Mouse (Mus musculus): Measurements from ENCODE around the gene Txndc5. TPM values are rescaled to one million over a fixed set of nuclear protein-coding genes. Genes with fewer than 3 reads are reported as not detected.

The Txndc5 gene
- polyA plus RNA-seq, 1 experiment from 2014 or later = 225 TPM

DNA sequence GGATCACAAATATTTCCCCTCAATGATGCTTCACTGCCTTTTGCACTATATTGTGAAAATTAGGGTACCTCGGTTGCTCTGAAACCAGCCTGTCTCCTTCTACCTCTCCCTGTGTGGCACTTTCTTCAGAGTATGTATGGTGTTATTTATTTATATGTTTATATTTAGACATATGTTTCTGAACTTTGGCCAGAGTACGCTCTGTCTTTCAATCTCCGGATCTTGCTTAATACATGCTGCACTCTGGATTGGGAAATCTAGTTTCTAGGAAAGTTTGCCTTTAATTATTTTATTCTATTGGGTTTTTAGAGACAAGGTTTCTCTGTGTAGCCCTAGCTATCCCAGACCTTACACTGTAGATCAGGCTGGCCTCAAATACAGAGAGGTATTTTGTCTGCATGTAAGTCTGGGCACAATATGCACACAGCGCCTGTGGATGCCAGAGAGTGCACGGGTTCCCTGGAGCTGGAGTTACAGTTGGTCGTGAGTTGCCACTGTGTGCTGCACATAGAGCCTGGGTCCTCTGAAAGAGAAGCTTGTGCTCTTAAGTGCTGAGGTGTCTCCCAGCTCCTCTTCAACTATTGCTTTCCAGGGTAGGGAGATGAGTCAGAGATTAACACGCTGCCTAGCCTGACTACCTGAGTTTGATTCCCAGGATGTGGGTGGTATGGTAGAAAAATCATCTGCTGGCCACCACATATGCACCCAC is 10.7 kb upstream of the Txndc5 start:
- Histone ChIP-seq H3K4me3 (no peak overlapping the region), H3K36me3 (no peaks in the 10 kb centered on the region), H3K27me3 (0 out of 2 replicates have a peak, but pooled peaks cover 3% of the 10 kb centered on the region), H3K27ac (no peak overlapping the region), H3K9me3 (no peaks in the 10 kb centered on the region), H3K4me1 (no peaks in the 10 kb centered on the region), H3K4me2 (no peak overlapping the region), H3K9ac (no peak overlapping the region)
- 84% methylated on average over 7 of the region's 7 CpGs for WGBS
- no peak for ATAC-seq (ENCODE audit: insufficient number of reproducible peaks, insufficient read depth, low FRiP score, low TSS enrichment, low read depth)

GRCm38 (mm10) chr13:38537521-38537920 is 8.9 kb upstream of the Txndc5 start:
- H3K27me3 ChIP-seq = peaks cover 3% of the 10 kb centered on the region; the same call in 1 of the 2 replicates
- H3K9ac ChIP-seq = no peak overlapping the region
- ATAC-seq (ENCODE audit: insufficient number of reproducible peaks, insufficient read depth, low FRiP score, low TSS enrichment, low read depth) = peak; percentile 59; the same call in 1 of the 2 replicates
- H3K36me3 ChIP-seq = no peaks in the 10 kb centered on the region
- no peak overlapping the region for H3K4me2 ChIP-seq
- H3K4me1 ChIP-seq = peaks cover 9% of the 10 kb centered on the region
- H3K27ac ChIP-seq = no peak overlapping the region
- H3K4me3 ChIP-seq = no peak overlapping the region
- H3K9me3 ChIP-seq = no peaks in the 10 kb centered on the region

DNA sequence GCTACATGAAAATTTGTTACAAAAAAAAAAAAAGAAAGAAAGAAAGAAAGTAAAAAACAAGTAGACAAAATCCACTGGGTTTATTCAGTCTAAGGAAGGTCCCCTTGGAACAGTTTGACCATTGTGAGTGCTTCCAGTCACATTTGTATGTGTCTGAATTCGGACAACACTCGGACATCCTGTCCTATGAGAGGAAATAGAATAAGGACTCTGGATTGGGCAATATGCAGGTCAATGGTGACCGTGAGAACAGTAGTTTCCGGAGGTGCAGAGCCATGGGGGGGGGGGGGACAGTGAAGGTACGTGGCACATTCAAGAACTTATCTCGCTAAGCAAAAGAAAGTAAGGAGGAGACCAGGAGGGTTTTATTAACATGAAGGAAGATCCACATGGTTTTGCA is 6.1 kb upstream of the Txndc5 start:
- Histone ChIP-seq H3K9me3 (no peaks in the 10 kb centered on the region), H3K4me3 (no peak overlapping the region), H3K27ac (no peak overlapping the region), H3K27me3 (peaks cover 7% of the 10 kb centered on the region; the same call in 1 of the 2 replicates), H3K36me3 (no peaks in the 10 kb centered on the region), H3K4me2 (no peak overlapping the region), H3K9ac (no peak overlapping the region), H3K4me1 (peaks cover 9% of the 10 kb centered on the region)
- WGBS = 79% methylated on average over 6 of the region's 6 CpGs
- no peak for ATAC-seq (ENCODE audit: insufficient number of reproducible peaks, insufficient read depth, low FRiP score, low TSS enrichment, low read depth)

DNA sequence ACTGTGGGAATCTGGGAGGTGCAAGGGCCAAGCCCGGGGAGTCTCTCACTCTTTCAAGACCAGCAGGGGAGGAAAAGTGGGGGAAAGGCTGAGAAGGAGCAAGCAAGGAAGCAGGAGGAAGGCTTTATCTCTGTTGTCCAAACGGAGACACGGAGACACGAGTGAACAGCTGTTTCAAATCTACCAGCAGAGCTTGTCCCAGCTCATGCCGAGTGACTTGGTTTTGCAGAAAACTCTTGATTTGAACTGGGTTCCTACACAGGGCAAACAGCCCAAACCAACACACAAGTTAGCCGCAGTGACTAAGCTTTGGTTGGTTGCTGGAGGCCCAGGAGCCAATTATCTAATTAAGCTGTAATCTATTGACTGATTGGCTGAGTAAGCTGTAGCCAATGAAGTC is 5.4 kb upstream of the Txndc5 start:
- ATAC-seq (ENCODE audit: insufficient number of reproducible peaks, insufficient read depth, low FRiP score, low TSS enrichment, low read depth) = no peak
- H3K9me3 ChIP-seq = no peaks in the 10 kb centered on the region
- WGBS = 16% methylated on average over 6 of the region's 6 CpGs
- peaks cover 7% of the 10 kb centered on the region; the same call in 1 of the 2 replicates for H3K27me3 ChIP-seq
- H3K9ac ChIP-seq = no peak overlapping the region
- H3K4me2 ChIP-seq = no peak overlapping the region
- peaks cover 10% of the 10 kb centered on the region for H3K4me1 ChIP-seq
- H3K36me3 ChIP-seq = no peaks in the 10 kb centered on the region
- no peak overlapping the region for H3K27ac ChIP-seq
- no peak overlapping the region for H3K4me3 ChIP-seq

DNA sequence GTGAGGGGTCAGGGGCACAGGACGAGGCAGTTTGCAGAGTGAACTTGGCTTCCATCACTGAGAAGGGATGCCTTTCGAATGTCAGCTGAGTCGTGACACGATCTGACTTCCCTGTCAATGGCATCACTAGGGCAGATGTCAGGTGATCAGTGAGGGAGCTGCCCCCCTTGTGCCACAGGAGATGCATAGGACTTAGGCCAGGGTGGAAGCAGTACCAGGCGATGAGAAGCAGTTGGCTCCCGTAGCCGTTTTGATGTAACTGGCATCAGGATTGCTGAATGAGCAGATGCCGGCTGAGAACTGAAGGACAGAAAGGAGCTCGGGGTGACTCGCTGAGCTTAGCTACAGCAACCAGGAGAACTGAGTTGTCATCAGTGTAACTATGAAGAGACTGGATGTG is 4.8 kb upstream of the Txndc5 start:
- Histone ChIP-seq H3K27ac (no peak overlapping the region), H3K36me3 (no peaks in the 10 kb centered on the region), H3K9me3 (no peaks in the 10 kb centered on the region), H3K4me2 (no peak overlapping the region), H3K27me3 (peaks cover 7% of the 10 kb centered on the region; the same call in 1 of the 2 replicates), H3K4me3 (no peak overlapping the region), H3K9ac (no peak overlapping the region), H3K4me1 (peaks cover 15% of the 10 kb centered on the region)
- WGBS = 86% methylated on average over 10 of the region's 10 CpGs
- no peak for ATAC-seq (ENCODE audit: insufficient number of reproducible peaks, insufficient read depth, low FRiP score, low TSS enrichment, low read depth)

- Histone ChIP-seq H3K4me1 (peaks cover 25% of the 10 kb centered on the region), H3K4me2 (no peak overlapping the region)
- ATAC-seq (ENCODE audit: insufficient number of reproducible peaks, insufficient read depth, low FRiP score, low TSS enrichment, low read depth) = no peak
Measured at GRCm38 (mm10) chr13:38531498-38531897, 2.9 kb upstream of the Txndc5 start.

DNA sequence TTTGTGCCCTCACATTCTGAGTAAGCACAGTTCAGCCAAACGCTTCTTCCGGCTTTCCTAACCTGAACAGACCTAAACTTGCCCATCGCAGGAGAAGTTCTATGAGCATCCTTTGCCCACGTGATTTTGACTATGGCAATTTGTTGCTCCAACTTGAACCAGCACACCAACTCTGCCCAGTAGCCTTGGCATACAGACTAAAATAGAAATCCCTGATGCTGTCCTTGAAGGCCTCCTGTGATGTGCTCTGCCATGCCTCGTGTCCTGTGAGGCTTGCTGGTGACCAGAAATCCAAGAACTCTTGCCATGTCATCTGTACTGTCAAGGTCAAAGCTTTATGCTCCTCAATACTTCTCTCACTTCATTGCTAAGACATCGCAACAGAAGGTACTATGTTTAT is 952 bp upstream of the Txndc5 start:
- WGBS = 90% methylated on average over 6 of the region's 6 CpGs
- Histone ChIP-seq H3K9me3 (no peaks in the 10 kb centered on the region), H3K27ac (no peak overlapping the region), H3K27me3 (peaks cover 4% of the 10 kb centered on the region; the same call in 1 of the 2 replicates), H3K4me3 (no peak overlapping the region), H3K36me3 (no peaks in the 10 kb centered on the region), H3K9ac (no peak overlapping the region), H3K4me1 (peaks cover 40% of the 10 kb centered on the region), H3K4me2 (no peak overlapping the region)
- no peak for ATAC-seq (ENCODE audit: insufficient number of reproducible peaks, insufficient read depth, low FRiP score, low TSS enrichment, low read depth)

More at GRCm38 (mm10) chr13:38531498-38531897, 2.9 kb upstream of the Txndc5 start:
- Histone ChIP-seq H3K36me3 (no peaks in the 10 kb centered on the region), H3K9ac (no peak overlapping the region), H3K27ac (no peak overlapping the region), H3K27me3 (peaks cover 4% of the 10 kb centered on the region; the same call in 1 of the 2 replicates), H3K4me3 (no peak overlapping the region), H3K9me3 (no peaks in the 10 kb centered on the region)
- 83% methylated on average over 4 of the region's 4 CpGs for WGBS

GRCm38 (mm10) chr13:38527797-38528650 is 600 bp downstream of the Txndc5 start:
- peaks cover 5% of the 10 kb centered on the region for H3K36me3 ChIP-seq
- H3K27ac ChIP-seq = peak overlapping the region; percentile 92
- H3K27me3 ChIP-seq = peaks cover 4% of the 10 kb centered on the region; the same call in 1 of the 2 replicates
- peak; percentile 82 for ATAC-seq (ENCODE audit: insufficient number of reproducible peaks, insufficient read depth, low FRiP score, low TSS enrichment, low read depth)
- peaks cover 31% of the 10 kb centered on the region for H3K4me1 ChIP-seq
- H3K4me3 ChIP-seq = peak overlapping the region; percentile 89
- peak overlapping the region; percentile 90 for H3K9ac ChIP-seq
- H3K4me2 ChIP-seq = peak overlapping the region; percentile 74
- WGBS = under 1% methylated on average over 71 of the region's 87 CpGs
- no peaks in the 10 kb centered on the region for H3K9me3 ChIP-seq

DNA sequence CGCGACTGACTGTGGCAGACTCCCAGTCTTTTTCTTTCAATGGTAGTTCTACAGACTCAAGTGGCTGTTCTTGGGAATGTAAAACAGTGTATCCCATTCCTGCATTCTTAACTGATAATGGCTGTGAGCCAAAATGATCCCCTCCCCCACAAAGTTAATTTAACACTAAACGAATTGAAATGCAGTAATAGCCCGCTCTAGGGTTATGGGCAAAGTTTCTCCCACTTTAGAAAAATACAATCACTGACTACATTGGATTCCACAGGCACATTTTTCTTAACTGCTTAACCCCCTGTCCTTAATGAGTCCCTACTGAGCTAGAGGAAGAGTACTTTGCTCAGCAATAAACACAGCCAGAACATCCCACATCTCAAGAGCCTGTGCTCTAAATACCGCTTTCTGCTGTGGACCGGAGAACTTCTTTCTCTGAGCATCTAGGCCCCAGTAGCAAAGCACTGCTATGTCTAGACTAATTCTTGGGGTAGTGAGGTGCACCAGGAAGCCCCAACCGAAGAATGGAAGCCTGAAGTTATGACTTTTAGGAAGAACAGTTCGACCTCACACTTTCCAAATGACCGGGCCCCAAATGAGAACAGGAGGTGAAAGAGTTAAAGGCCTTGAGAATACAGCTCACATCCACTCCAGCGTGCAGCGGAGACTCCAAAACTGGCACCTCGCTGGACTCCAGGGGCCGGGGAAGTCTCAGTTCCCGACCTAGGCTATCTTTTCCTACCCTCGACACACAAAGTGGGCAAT is 1.4 kb downstream of the Txndc5 start:
- ATAC-seq (ENCODE audit: insufficient number of reproducible peaks, insufficient read depth, low FRiP score, low TSS enrichment, low read depth) = no peak
- WGBS = 6% methylated on average over 15 of the region's 15 CpGs
- H3K4me2 ChIP-seq = peak overlapping the region; percentile 74

GRCm38 (mm10) chr13:38526116-38526515 is 2.5 kb downstream of the Txndc5 start:
- no peak for ATAC-seq (ENCODE audit: insufficient number of reproducible peaks, insufficient read depth, low FRiP score, low TSS enrichment, low read depth)
- H3K36me3 ChIP-seq = peaks cover 22% of the 10 kb centered on the region
- H3K27me3 ChIP-seq = no peaks in the 10 kb centered on the region
- H3K4me2 ChIP-seq = peak overlapping the region; percentile 74
- 0 out of 2 replicates have a peak overlapping the region, but pooled peaks have one; percentile 90 for H3K9ac ChIP-seq
- H3K9me3 ChIP-seq = no peaks in the 10 kb centered on the region
- peaks cover 37% of the 10 kb centered on the region for H3K4me1 ChIP-seq
- 77% methylated on average over 2 of the region's 2 CpGs for WGBS
- H3K27ac ChIP-seq = no peak overlapping the region
- peak overlapping the region; percentile 89; the same call in 1 of the 2 replicates for H3K4me3 ChIP-seq

More for the DNA sequence above, 1.4 kb downstream of the Txndc5 start:
- Histone ChIP-seq H3K9me3 (no peaks in the 10 kb centered on the region), H3K36me3 (peaks cover 13% of the 10 kb centered on the region), H3K4me3 (peak overlapping the region; percentile 89), H3K4me1 (peaks cover 31% of the 10 kb centered on the region), H3K9ac (peak overlapping the region; percentile 90), H3K27ac (peak overlapping the region; percentile 92), H3K27me3 (peaks cover under 1% of the 10 kb centered on the region; the same call in 1 of the 2 replicates)

DNA sequence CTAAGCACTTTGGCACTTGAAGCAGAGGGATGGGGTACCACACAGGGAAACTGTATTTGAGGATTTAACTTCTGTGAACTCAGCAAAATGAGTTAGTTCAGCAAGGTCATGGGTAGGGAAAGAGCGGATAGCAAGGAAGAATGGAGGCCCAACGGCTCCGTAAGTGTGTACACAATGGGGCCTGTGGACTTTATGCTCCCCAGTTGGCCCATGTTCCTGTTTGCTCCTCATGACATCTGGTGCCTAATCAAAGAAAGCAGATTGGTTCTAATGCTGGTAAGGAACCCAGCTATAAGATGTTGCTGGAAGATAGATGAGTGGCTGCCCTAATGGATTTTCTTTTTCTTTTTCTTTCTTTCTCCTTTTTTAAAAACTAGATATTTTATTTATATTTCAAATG is 3.4 kb downstream of the Txndc5 start:
- H3K27me3 ChIP-seq = no peaks in the 10 kb centered on the region
- no peak for ATAC-seq (ENCODE audit: insufficient number of reproducible peaks, insufficient read depth, low FRiP score, low TSS enrichment, low read depth)
- H3K27ac ChIP-seq = no peak overlapping the region
- H3K4me3 ChIP-seq = no peak overlapping the region
- no peak overlapping the region for H3K4me2 ChIP-seq
- WGBS = 91% methylated on average over 3 of the region's 3 CpGs
- H3K4me1 ChIP-seq = peaks cover 37% of the 10 kb centered on the region
- peaks cover 28% of the 10 kb centered on the region for H3K36me3 ChIP-seq
- no peaks in the 10 kb centered on the region for H3K9me3 ChIP-seq
- no peak overlapping the region for H3K9ac ChIP-seq
